Mouse (Mus musculus): ENCODE results near the gene Cib2.
A peak's percentile ranks its signal among the peaks of the same experiment; 100 is the strongest.
"Not testable (repeated sequence)": the region's sequence is repeated elsewhere in the genome, so short reads cannot be mapped to it uniquely, and the experiment has no call there.

Cib2 gene

GRCm38 (mm10) chr9:54559771-54560471 is at the start of gene Cib2:
Gene Cib2, minus strand, starts transcription at chr9:54560218.
- no peak for DNase-seq (ENCODE audit: extremely low read depth, low read depth)

GRCm38 (mm10) chr9:54604886-54605285 is 44.9 kb upstream of the Cib2 start:
- DNase-seq (ENCODE audit: extremely low read depth, low read depth), result no peak

DNA sequence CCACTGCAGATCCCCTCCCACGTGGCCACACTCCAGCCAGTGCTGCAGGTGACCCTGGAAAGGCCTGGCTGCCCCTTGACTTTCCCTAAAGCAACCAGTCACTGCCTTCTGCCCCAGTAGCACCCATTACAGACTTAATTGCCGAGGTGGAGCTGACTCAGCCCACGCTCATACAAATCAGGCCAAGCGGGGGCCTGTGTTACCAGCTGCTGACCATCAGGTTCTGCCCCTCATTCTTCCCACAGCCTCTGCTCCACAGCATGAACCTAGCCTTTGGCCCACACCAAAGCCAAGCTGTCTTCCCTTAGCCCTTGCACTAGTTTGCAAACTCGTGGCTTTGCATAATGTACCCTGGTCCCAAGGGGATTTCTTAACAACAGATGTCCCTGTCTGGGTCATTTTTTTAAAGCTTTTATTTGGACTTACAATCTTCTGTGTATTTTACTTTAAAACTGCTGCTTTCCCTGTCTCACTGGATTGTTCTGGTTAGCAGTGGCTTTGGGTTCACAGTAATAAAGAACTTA is 44.2 kb upstream of the Cib2 start:
- DNase-seq (ENCODE audit: extremely low read depth, low read depth), result no peak

DNA sequence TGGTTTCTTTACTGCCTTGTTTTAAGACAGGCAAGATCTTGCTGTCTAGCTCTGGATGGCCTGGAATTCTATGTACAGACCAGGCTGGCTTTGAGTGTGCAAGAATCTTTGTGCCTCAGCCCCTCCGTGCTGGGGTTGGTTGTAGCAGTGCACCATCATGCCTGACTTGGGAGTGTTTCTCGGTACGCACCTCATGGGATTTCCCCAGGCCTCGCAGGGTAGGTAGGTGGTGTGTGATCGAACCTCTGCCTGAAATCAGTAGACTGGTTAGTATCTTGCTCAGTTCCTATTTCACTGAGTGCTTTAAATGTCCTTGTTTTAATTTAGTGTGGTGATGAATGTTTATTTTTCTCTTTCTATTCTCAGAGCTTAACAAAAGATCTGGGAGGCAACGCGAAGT is 42.9 kb upstream of the Cib2 start:
- DNase-seq (ENCODE audit: extremely low read depth, low read depth), result no peak

DNA sequence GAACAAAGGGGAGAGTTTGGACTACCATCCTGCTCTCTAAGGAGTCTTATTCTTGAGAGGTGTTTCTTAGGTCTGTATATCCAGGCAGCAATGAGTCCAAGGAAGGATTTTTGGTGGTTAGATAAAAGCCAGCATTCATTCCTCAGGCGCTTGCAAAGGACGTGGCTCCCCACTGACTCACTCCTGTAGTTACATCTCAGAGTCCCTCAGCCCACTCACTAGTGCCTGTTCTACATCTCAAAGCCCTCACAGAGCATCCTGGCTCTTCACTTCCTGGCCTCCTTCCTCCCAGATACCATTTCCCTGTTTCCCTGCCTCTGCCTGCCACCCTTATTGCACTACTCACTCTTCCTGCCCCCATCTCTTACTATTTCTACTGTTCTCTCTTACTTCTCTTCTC is 42.4 kb upstream of the Cib2 start:
- no peak for DNase-seq (ENCODE audit: extremely low read depth, low read depth)

GRCm38 (mm10) chr9:54596752-54597465 is 36.9 kb upstream of the Cib2 start:
- DNase-seq (ENCODE audit: extremely low read depth, low read depth), result no peak

GRCm38 (mm10) chr9:54593652-54594051 is 33.6 kb upstream of the Cib2 start:
- DNase-seq (ENCODE audit: extremely low read depth, low read depth), result not testable (repeated sequence)

DNA sequence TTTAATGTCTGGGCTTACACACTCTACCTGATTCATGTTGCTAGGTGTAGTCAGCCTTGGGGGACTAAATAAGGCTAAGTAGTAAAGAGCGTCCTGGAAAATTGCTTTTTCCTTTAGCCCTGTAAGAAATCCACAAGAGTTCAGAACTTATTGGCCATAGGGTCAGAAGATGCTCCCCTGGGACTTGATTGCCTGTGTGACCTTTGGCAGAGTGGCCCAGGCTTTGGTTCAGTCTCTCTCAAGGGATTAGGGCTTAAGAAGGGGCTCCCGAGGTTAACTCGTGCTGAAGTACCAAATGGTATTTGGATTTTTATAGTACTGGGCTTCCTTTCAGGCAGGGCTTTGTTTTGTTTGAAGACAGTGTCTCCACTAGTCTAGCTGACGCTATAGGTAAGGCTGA is 27.8 kb upstream of the Cib2 start:
- no peak for DNase-seq (ENCODE audit: extremely low read depth, low read depth)

DNA sequence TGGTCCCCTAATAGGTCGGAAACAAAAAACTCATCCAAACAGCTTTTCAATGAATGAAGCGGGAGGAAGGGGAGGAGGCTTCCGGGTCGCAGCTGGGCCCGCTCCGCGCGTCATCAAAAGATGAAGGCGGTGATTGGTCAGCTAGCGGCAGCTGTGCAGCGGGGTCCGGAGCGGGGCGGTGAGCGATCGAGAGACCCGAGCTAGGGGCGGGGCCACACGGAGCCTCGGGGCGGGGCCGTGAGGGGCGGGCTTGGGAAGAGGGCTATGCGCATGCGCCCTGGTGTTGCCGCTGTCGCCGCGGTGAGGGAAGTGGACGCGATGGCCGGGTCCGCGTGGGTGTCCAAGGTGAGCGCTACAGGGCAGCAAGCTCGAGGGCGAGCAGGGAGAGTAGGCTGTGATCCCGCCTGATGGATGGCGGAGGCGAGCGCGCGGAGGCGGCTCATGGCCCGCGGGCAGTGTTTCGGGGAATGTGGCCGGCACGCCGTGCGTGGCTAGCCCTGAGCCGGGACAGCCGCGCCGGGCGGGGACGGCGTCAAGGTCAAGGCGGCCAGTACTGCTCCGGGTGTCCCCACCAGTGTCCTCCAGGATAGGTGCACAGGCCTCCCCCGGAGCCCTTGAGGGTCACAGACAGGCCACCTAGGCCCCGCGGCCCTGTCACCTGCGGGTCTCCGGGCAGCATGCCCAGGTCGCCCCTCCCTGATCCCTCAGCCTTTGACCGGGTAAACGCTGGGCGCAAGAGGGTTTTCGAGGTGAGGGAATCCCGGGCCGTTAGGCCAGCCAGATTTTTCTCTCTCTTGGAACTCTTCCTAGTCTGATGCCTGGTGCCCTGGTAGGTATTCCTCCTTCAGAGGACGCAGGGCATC is 26.4 kb upstream of the Cib2 start, which contains the start of gene Idh3a:
TSS of gene Idh3a (plus strand) at position 136 of the 863 bp plus-strand sequence.
- DNase-seq (ENCODE audit: extremely low read depth, low read depth), result peak; percentile 85

DNA sequence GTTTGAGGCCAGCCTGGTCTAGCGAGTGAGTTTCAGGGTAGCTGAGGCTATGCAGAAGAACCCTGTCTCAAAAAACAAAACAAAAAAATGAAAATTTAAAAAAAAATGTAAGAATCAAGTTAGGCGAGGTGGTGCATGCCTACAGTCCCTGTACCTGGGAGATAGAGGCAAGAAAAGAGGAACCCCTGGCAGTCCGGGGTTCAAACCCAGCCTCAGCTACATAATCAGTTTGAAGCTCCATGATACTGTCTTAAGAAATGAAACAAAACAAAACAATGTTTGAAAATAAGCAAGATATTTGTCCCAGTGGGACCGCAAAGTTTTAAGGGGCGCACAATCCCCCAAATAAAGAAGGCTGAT is 25.8 kb upstream of the Cib2 start:
- no peak for DNase-seq (ENCODE audit: extremely low read depth, low read depth)

GRCm38 (mm10) chr9:54584127-54584526 is 24.1 kb upstream of the Cib2 start:
- DNase-seq (ENCODE audit: extremely low read depth, low read depth), result peak; percentile 40

GRCm38 (mm10) chr9:54583712-54584111 is 23.7 kb upstream of the Cib2 start:
- DNase-seq (ENCODE audit: extremely low read depth, low read depth), result peak; percentile 65

DNA sequence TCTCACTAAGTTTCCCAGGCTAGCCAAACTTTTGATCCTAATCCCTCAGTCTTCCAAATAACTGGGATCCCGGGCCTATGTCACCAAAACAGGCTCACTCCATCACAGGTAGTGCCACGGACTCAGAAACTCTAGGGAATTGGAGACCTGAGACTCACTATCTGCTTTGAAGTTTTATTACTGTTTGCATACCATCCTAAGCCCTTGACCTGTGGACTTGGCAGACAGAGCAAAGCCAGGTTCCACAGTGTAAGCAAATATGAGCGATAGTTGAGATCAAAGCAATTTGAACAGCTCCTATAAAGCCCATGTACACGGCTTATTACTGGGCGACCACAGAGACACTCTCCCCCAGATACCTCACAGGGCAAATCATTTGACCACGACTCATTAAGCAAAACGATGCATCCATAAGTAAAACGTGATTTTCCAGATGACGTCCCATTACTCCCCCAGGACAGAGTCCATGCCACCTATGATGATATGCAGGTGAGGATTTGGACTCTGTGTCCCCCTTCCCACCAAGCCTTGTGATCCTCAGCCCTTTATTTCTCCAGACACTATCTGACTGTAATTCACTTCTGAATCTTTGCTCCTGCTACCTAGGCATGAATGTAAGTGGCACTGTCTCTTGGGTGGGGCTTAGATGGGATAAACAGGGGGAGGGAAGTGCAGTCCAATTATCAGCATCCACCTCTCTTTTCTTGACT is 11.3 kb upstream of the Cib2 start:
- DNase-seq (ENCODE audit: extremely low read depth, low read depth), result no peak

GRCm38 (mm10) chr9:54568732-54569131 is 8.7 kb upstream of the Cib2 start:
- no peak for DNase-seq (ENCODE audit: extremely low read depth, low read depth)

DNA sequence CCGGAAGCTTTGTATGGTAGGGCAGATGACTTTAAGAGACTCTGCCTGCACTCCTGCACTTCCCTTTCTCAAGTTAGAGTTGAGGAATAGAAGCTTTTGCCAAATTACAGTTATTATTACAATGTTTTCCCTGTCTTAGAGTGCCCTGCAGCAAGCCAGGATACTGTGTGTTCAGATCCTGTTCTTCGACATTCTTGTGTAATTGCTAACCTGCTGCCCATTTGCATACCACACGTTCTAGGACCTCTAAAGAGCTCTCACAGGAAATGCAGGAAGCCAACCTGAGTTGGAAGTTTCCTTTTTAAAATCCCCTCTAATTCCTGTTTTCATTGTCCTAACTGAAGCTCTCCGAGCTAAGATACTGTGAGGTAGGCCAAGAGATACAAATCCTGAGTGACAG is 6.9 kb upstream of the Cib2 start:
- no peak for DNase-seq (ENCODE audit: extremely low read depth, low read depth)

DNA sequence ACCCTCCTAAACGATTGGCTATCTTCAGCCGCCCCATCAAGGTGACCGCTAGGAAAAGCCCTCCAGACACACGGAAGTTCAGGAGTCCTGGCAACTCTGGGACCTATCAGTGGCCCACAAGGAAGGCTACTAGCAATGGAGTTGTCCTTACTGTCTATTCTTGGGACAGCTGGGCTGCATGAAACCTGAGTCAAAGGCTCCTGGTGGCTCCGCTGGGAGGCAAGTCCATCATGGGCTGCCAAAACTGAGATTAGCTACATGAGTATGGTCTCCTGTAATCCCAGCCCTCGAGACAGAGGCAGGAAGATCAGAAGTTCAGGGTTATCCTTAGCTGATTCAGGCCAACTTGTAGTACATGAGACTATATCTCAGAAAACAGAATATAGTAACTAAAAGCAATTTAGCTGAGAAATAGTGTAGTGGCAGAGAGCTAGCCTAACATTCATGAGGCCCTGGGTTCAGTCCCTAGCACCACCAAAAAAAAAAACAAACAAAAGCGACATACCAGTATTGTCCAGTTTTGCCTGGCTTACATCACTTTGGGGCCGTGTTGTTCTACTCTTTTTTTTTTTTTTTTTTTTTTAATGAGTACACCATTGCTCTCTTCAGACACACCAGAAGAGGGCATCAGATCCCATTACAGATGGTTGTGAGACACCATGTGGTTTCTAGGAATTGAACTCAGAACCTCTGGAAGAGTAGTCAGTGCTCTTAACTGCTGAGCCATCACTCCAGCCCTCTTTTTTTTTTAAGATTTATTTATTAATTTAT is 998 bp upstream of the Cib2 start:
- DNase-seq (ENCODE audit: extremely low read depth, low read depth), result no peak

GRCm38 (mm10) chr9:54558731-54559130 is 1.3 kb downstream of the Cib2 start:
- no peak for DNase-seq (ENCODE audit: extremely low read depth, low read depth)

DNA sequence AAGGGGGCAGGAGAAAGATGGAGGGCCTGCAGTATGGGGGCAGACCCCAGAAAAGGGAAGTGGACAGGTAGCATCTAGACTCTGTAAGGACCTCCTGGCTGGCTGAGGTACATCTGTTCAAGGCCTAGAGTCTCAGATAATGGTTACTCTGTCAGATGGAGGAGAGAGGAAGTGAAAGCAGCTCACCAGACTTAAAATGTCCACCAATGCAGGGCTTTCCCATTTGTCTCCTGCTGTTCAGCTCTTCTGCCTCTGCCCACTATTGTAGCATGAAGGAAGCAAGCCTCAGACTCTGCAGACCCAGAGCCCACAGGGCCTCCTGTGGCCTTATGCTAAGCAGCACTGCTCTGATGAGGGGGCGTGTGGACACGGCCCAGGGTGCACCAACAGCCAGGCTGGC is 5.0 kb downstream of the Cib2 start:
- no peak for DNase-seq (ENCODE audit: extremely low read depth, low read depth)

DNA sequence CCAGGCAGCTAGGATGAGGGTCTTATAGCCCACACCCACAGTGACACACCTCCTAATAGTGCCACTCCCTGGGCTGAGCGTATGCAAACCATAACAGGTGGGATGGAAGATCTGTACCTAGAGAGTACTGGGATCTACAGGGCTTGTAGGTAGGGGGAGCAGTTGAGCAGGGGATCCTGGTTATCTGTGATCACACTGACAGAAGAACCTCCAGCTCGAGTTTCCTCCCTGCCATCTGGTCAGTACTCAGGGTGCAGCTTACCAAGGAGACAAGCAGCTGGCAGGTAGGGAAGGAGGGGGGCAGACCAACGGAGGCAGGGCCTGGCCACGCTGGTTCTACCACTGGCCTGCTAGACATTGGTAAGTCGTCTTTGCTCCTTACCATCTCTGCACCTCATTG is 7.6 kb downstream of the Cib2 start:
- no peak for DNase-seq (ENCODE audit: extremely low read depth, low read depth)

DNA sequence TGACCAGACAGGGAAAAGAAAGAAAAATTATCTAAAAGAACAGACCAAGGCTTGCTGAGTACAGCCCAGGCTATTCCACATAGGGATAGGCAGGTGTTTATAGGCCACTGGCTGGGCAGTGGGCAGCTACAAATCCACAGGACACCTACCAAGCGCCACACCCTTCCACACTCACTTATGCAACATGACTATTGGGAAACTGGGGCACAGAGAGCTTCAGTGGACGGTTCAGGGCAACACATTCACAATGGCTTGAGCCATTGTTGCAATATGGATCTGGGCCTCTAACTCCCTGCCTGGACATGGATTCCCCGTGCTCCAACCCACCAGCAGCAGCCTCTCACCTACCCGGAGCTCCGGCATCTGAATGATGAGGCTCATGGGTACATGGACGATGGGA is 10.6 kb downstream of the Cib2 start:
- no peak for DNase-seq (ENCODE audit: extremely low read depth, low read depth)
